Mouse (Mus musculus) ES-E14 (cell line): ENCODE results near the gene Hist1h2ak. TPM values are rescaled to one million over a fixed set of nuclear protein-coding genes. Genes with fewer than 3 reads are reported as not detected.

ENCODE experiments used
- DNase-seq: peaks from one replicate; pipeline ENCODE4 v3.0.0-alpha.2; 2013; ENCODE audit warnings: low read depth, low spot score
- H3K27ac ChIP-seq: 2 replicates; pipeline ENCODE4 v1.5.1; 2012; ENCODE audit warnings: low read depth, mild to moderate bottlenecking, low read length, moderate library complexity, mixed read lengths; ENCODE audit not compliant: poor library complexity, insufficient read depth, severe bottlenecking
- H3K36me3 ChIP-seq: 2 replicates; pipeline ENCODE4 v1.6.1; 2012; ENCODE audit warnings: mild to moderate bottlenecking, low read length, moderate library complexity, mixed read lengths; ENCODE audit not compliant: control insufficient read depth, poor library complexity, insufficient read depth, severe bottlenecking
- H3K4me1 ChIP-seq, 2 experiments: fragments of 150-350 bp in 1 of 2; sonication (generic) in 1 of 2; 2 replicates each; pipeline ENCODE4 v1.6.1; 2012; ENCODE audit warnings: low read length in 2 of 2, mild to moderate bottlenecking in 1 of 2, mixed read lengths in 1 of 2; ENCODE audit not compliant: control insufficient read depth in 2 of 2, insufficient read depth in 2 of 2, poor library complexity in 1 of 2
- H3K4me3 ChIP-seq, 2 experiments: fragments of 150-350 bp in 1 of 2; sonication (generic) in 1 of 2; 2 replicates each; pipeline ENCODE4 v1.5.1; 2012; ENCODE audit warnings: low read length in 2 of 2, low read depth in 1 of 2, mild to moderate bottlenecking in 1 of 2, mixed read lengths in 1 of 2; ENCODE audit not compliant: insufficient read depth in 1 of 2, poor library complexity in 1 of 2, severe bottlenecking in 1 of 2
- H3K9ac ChIP-seq: 2 replicates; pipeline ENCODE4 v1.6.1; 2012; ENCODE audit warnings: low read depth, mild to moderate bottlenecking, low read length, mixed read lengths; ENCODE audit not compliant: poor library complexity, insufficient read depth, severe bottlenecking
- H3K9me3 ChIP-seq: fragments of 150-350 bp; sonication (generic); 2 replicates; pipeline ENCODE4 v1.6.1; 2012; ENCODE audit warnings: low read depth, mild to moderate bottlenecking, low read length; ENCODE audit not compliant: control insufficient read depth, insufficient read depth
- CHD2 ChIP-seq: IDR thresholded peaks from 2 replicates; pipeline ENCODE4 v1.6.1; 2014; ENCODE audit warnings: mild to moderate bottlenecking, low read depth, low read length, inconsistent platforms
- HCFC1 ChIP-seq: IDR thresholded peaks from 2 replicates; pipeline ENCODE4 v1.6.1; 2012; ENCODE audit warnings: low read length, inconsistent platforms, borderline replicate concordance; ENCODE audit not compliant: insufficient read depth
- MAFK ChIP-seq: IDR thresholded peaks from 2 replicates; pipeline ENCODE4 v1.6.1; 2014; ENCODE audit warnings: mild to moderate bottlenecking, low read depth, low read length, inconsistent platforms; ENCODE audit not compliant: insufficient read depth
- ZC3H11A ChIP-seq: IDR thresholded peaks from 2 replicates; pipeline ENCODE4 v1.6.1; 2012; ENCODE audit warnings: low read depth, mild to moderate bottlenecking, inconsistent platforms, low read length, borderline replicate concordance
- ZNF384 ChIP-seq: IDR thresholded peaks from 2 replicates; pipeline ENCODE4 v1.6.1; 2012; ENCODE audit warnings: low read depth, low read length, inconsistent platforms
- in situ Hi-C, 2 experiments: fragments of 600-800 bp; cut with MboI; formaldehyde crosslinking; loops; one replicate each; pipeline ENCODE4 v1.15.1; 2025; ENCODE audit warnings: low sequenced_read_pairs in 2 of 2, inconsistent platforms in 1 of 2; ENCODE audit not compliant: unreplicated experiment in 2 of 2
- total RNA-seq: library from RNA; depleted of rRNA; stranded (reverse); fragments of 300-350 nt; gene quantifications from 2 replicates; pipeline ENCODE4 v1.2.3, GENCODE M21; 2012

Hist1h2ak gene
- total RNA-seq, 1 experiment: 1,029 TPM

GRCm38 (mm10) chr13:21734010-21734905, 19.4 kb downstream of the Hist1h2ak start:
- peak overlapping the region; percentile 1 to 42; a peak in 3 of 4 replicates for H3K4me3 ChIP-seq
- no peak for DNase-seq
- peak overlapping the region; percentile 71; the same call in 1 of the 2 replicates for H3K27ac ChIP-seq
- H3K4me1 ChIP-seq: peaks cover 0 to 2% of the 10 kb centered on the region in 2 experiments; a peak in 1 of 4 replicates
- H3K36me3 ChIP-seq: no peaks in the 10 kb centered on the region
- TF ChIP-seq HCFC1 (0 out of 2 replicates have a peak, but pooled peaks have one; percentile 11), ZNF384 (no peak)
- in situ Hi-C loops: loop anchor here (10.0 to 25.0 kb wide), 3 partner anchors 301 to 1828 kb away; partner anchors contain the start of genes Hist1h1d (in 2 of the 2), Hist1h2ad (in 2 of the 2), Hist1h2ae (in 2 of the 2) and Hist1h2ah (in 2 of the 2)
- peaks cover under 1% of the 10 kb centered on the region; the same call in 1 of the 2 replicates for H3K9me3 ChIP-seq
- H3K9ac ChIP-seq: peak overlapping the region; percentile 84

- no peak overlapping the region for H3K9ac ChIP-seq
- TF ChIP-seq ZC3H11A (no peak), CHD2 (no peak)
- peaks cover 3% of the 10 kb centered on the region; the same call in 1 of the 2 replicates for H3K9me3 ChIP-seq
- no peaks in the 10 kb centered on the region for H3K36me3 ChIP-seq
- no peak for DNase-seq
- in situ Hi-C loops: loop anchor here (10.0 to 25.0 kb wide), 3 partner anchors 301 to 1829 kb away; partner anchors contain the start of genes Hist1h1d (in 2 of the 2), Hist1h2ad (in 2 of the 2), Hist1h2ae (in 2 of the 2) and Hist1h2ah (in 2 of the 2)
- H3K27ac ChIP-seq: no peak overlapping the region
- no peak overlapping the region for H3K4me3 ChIP-seq
- peaks cover 0 to 2% of the 10 kb centered on the region in 2 experiments; a peak in 1 of 4 replicates for H3K4me1 ChIP-seq
These were observed 20.2 kb downstream of the Hist1h2ak start for GRCm38 (mm10) chr13:21733466-21733865.

DNA sequence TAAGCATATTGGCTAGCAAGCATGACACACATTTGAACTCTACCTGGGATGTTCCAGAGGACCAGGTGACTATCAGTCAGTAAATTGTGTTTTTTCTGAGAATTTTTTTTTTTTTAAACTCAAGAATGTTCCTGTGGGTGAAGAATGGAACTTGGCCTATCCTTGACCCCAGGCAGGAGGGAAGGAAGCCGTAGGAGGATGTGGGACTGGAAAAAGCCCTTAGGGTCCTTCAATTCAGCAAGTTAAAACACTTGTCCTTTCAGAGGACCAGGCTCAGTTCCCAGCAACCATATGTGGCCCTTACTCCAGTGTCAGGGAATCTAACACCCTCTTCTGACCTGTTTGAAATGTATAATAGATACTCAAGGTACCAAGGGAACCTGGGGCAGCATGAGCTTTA, 24.1 kb downstream of the Hist1h2ak start:
- no peak for DNase-seq
- no peak overlapping the region for H3K27ac ChIP-seq
- TF ChIP-seq MAFK: no peak
- no peak for TF ChIP-seq ZNF384
- TF ChIP-seq CHD2: no peak
- no peak for TF ChIP-seq HCFC1
- no peak for TF ChIP-seq ZC3H11A
- H3K4me3 ChIP-seq: no peak overlapping the region
- no peak overlapping the region for H3K9ac ChIP-seq
- peaks cover 9% of the 10 kb centered on the region for H3K9me3 ChIP-seq
- in situ Hi-C loops: loop anchor here (25.0 kb wide), 2 partner anchors 308 to 1833 kb away; partner anchors contain the start of genes Hist1h1d (in 2 of the 2), Hist1h2ad (in 2 of the 2), Hist1h2ae (in 2 of the 2) and Hist1h2bf (in 2 of the 2)
- peaks cover 0 to 2% of the 10 kb centered on the region in 2 experiments; a peak in 1 of 4 replicates for H3K4me1 ChIP-seq
- no peaks in the 10 kb centered on the region for H3K36me3 ChIP-seq

DNA sequence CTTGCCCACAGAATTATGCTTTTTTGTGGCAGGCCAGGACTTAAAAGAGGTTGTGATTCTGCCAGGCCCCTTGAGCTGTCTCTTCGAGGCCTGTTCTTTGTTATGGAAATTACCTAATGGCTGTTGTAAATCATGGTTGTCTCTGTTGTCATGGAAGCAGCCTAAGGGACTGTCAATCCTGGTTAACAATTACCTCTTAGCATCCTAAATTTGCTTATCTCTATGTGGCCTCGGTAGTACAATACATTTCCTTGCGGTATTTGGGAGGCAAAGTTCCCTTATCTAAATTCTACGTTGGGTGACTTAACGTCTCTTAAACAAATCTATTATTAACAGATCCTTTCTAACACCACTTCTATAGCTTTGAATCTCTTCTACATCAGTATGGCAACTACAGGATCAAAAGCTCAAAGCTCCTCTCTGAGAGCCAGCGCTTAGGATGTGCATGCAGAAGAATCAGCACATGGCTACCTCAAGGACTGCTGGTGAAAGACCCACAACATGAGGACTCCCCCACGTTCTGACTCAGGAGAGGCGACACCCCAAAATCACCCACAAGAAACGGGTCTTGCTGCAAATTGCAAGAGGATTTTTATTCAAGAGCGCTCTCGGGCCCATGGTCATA, 25.6 kb downstream of the Hist1h2ak start:
- Histone ChIP-seq H3K27ac (no peak overlapping the region), H3K9ac (no peak overlapping the region), H3K4me1 (no peaks in the 10 kb centered on the region), H3K4me3 (no peak overlapping the region), H3K36me3 (no peaks in the 10 kb centered on the region), H3K9me3 (peaks cover 9% of the 10 kb centered on the region)
- in situ Hi-C loops: loop anchor here (25.0 kb wide), 2 partner anchors 309 to 1834 kb away; partner anchors contain the start of genes Hist1h1d (in 2 of the 2), Hist1h2ad (in 2 of the 2), Hist1h2ae (in 2 of the 2) and Hist1h2bf (in 2 of the 2)
- no peak for DNase-seq
- TF ChIP-seq ZNF384: no peak
- TF ChIP-seq CHD2: no peak
- no peak for TF ChIP-seq MAFK
- no peak for TF ChIP-seq ZC3H11A
- no peak for TF ChIP-seq HCFC1
